Mouse (Mus musculus) adrenal gland, postnatal 10 days (tissue): ENCODE measurements at regions not wholly inside any gene's neighbourhood (a gene's known extent, or its start where the extent isn't known, plus 50 kb on each side); places are given as distances from the start of the nearest gene placed in this dataset.
A peak's percentile ranks its signal among the peaks of the same experiment; 100 is the strongest.
"Not testable (repeated sequence)": the region's sequence is repeated elsewhere in the genome, so short reads cannot be mapped to it uniquely, and the experiment has no call there.

ENCODE experiments used
- DNase-seq: peaks from one replicate; pipeline ENCODE4 v3.0.0; 2021; ENCODE audit warnings: mixed read lengths

GRCm38 (mm10) chr7:60293556-60293955, 153.5 kb upstream of the Snrpn start:
- no peak for DNase-seq

- peak; percentile 33 for DNase-seq
Observed at GRCm38 (mm10) chr7:60244187-60244866, 104.3 kb upstream of the Snrpn start.

GRCm38 (mm10) chr7:60243746-60244145, 103.7 kb upstream of the Snrpn start:
- peak; percentile 44 for DNase-seq

- DNase-seq = peak; percentile 19
Observed at GRCm38 (mm10) chr7:60238595-60239195, 98.7 kb upstream of the Snrpn start.

- DNase-seq = not testable (repeated sequence)
Observed at GRCm38 (mm10) chr7:60216358-60217273, 76.6 kb upstream of the Snrpn start.
